Mouse (Mus musculus): Measurements from ENCODE around the gene Mipol1. TPM values are rescaled to one million over a fixed set of nuclear protein-coding genes. Genes with fewer than 3 reads are reported as not detected.
A peak's percentile ranks its signal among the peaks of the same experiment; 100 is the strongest.

Mipol1 gene
- polyA plus RNA-seq, 1 experiment from 2014 or later, result 8.4 TPM

DNA sequence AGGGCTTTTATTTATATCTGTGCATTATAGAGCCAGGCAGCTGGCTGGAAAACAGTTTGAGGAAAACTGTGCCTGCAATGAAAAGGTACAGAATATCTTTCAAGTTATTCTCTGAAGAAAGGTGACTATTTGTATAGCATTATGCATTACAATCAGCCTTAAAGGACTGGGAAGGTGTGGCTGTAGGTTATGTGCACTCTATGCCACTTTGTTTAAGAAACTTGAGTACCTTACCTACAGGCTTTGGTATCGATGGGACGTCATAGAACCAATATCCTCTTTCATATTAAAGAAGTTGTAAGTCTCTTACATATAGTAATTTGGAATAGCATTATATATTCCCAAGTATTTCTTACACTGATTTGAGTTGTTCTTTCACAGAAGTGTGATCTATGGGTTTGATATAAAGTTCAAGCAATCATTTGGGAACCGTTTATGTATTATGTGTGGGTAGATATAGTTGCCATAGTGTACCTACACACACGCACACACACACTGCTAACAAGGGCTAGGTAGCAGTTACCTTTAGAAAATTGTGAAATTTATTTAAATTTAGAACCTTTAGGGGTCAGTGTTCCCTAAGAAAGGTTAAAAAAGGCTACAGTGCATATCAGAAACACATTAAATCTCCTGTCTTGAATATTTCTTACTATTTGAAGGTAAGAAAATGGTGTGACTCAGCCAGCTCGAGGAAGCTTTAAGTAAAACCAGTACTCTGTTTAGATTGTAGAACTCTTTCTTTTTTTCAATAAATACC, 55.3 kb downstream of the Mipol1 start:
- H3K36me3 ChIP-seq (ENCODE audit: control insufficient read depth, insufficient read depth, low read length), result no peaks in the 10 kb centered on the region
- ATAC-seq (ENCODE audit: low FRiP score) (no peak), DNase-seq (ENCODE audit: low spot score) (no peak)
- no peaks in the 10 kb centered on the region for H3K9me3 ChIP-seq (ENCODE audit: control insufficient read depth, low read length)
- no peak overlapping the region for H3K9ac ChIP-seq (ENCODE audit: low read depth, low read length)
- no peak overlapping the region for H3K4me2 ChIP-seq (replicated peaks; ENCODE audit: low read depth, low read length)
- no peak overlapping the region for H3K27ac ChIP-seq (ENCODE audit: low read depth, low read length)
- no peak overlapping the region for H3K4me3 ChIP-seq (ENCODE audit: low read depth, low read length)
- H3K4me1 ChIP-seq (replicated peaks; ENCODE audit: control insufficient read depth, insufficient read depth, low read length), result no peaks in the 10 kb centered on the region
- no peaks in the 10 kb centered on the region for H3K27me3 ChIP-seq (ENCODE audit: control insufficient read depth, insufficient read depth, low read length)
- 86% methylated on average over 5 of the region's 5 CpGs for WGBS

DNA sequence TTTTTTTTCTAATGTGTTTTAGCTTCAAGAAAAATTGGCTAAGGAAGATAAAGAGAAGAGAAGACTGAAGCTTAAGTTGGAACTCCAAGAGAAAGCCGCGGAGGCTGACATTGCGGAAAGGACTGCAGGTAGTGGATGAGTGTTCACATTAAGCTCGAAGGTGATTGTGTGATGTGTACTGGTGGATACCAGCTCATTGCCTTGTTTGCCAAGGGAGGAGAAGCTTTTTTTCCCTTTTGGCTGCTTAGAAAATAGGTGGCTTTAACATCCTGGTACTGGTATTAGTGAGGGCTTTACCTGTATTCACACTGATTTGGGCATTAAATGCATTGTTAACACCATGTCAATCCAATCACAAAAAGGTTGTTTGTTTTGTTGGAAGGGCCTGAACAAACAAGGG, 77.1 kb downstream of the Mipol1 start:
- H3K9ac ChIP-seq (ENCODE audit: low read depth, low read length), result no peak overlapping the region
- no peak overlapping the region for H3K27ac ChIP-seq (ENCODE audit: low read depth, low read length)
- no peak for DNase-seq (ENCODE audit: low spot score)
- H3K9me3 ChIP-seq (ENCODE audit: control insufficient read depth, low read length), result no peaks in the 10 kb centered on the region
- WGBS, result 98% methylated on average over 4 of the region's 4 CpGs
- H3K4me3 ChIP-seq (ENCODE audit: low read depth, low read length), result no peak overlapping the region
- no peaks in the 10 kb centered on the region for H3K36me3 ChIP-seq (ENCODE audit: control insufficient read depth, insufficient read depth, low read length)
- no peak overlapping the region for H3K4me2 ChIP-seq (replicated peaks; ENCODE audit: low read depth, low read length)
- no peaks in the 10 kb centered on the region for H3K27me3 ChIP-seq (ENCODE audit: control insufficient read depth, insufficient read depth, low read length)
- no peaks in the 10 kb centered on the region for H3K4me1 ChIP-seq (replicated peaks; ENCODE audit: control insufficient read depth, insufficient read depth, low read length)
- ATAC-seq (ENCODE audit: low FRiP score), result no peak

DNA sequence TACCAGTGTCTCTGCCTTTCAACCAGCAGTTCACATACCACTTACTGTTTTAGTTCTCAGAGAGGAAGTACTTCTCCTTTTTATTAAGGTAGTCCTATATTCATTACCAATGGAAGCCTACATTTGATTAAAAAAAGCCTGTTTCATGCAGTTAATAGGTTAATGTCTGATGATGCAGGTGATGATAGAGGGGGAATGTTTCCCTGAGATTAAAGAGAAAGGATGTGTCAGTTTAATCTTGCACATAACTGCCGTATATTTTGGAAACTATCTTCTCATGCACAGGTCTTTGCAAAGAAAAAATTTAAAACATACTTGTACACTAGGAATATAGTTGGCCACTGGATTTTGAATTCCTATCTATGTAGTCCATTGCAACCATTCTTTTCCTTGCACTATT, 77.5 kb downstream of the Mipol1 start:
- ATAC-seq (ENCODE audit: low FRiP score), result no peak
- no peaks in the 10 kb centered on the region for H3K27me3 ChIP-seq (ENCODE audit: control insufficient read depth, insufficient read depth, low read length)
- DNase-seq (ENCODE audit: low spot score), result no peak
- H3K4me3 ChIP-seq (ENCODE audit: low read depth, low read length), result no peak overlapping the region
- no peak overlapping the region for H3K27ac ChIP-seq (ENCODE audit: low read depth, low read length)
- no peaks in the 10 kb centered on the region for H3K4me1 ChIP-seq (replicated peaks; ENCODE audit: control insufficient read depth, insufficient read depth, low read length)
- 94% methylated on average over 1 of the region's 1 CpGs for WGBS
- H3K9ac ChIP-seq (ENCODE audit: low read depth, low read length), result no peak overlapping the region
- H3K9me3 ChIP-seq (ENCODE audit: control insufficient read depth, low read length), result no peaks in the 10 kb centered on the region
- H3K4me2 ChIP-seq (replicated peaks; ENCODE audit: low read depth, low read length), result no peak overlapping the region
- no peaks in the 10 kb centered on the region for H3K36me3 ChIP-seq (ENCODE audit: control insufficient read depth, insufficient read depth, low read length)

DNA sequence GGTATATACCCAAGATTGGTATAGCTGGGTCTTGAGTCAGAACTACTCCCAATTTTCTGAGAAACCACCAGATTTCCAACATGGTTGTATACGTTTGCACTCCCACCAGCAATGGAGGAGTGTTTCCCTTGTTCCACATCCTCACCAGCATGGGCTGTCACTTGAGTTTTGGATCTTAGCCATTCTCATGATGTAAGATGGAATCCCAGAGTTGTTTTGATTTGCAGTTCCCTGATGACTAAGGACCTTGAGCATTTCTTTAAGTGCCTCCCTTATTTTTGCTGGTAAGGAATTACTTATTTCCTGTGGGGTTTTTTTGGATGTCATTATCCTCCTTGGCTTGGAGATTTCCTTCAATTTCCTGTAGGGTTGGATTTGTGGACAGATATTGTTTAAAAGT, 108.8 kb downstream of the Mipol1 start:
- no peak overlapping the region for H3K9ac ChIP-seq (ENCODE audit: low read depth, low read length)
- no peak overlapping the region for H3K27ac ChIP-seq (ENCODE audit: low read depth, low read length)
- WGBS, result 81% methylated on average over 1 of the region's 1 CpGs
- ATAC-seq (ENCODE audit: low FRiP score) (no peak), DNase-seq (ENCODE audit: low spot score) (no peak)
- H3K9me3 ChIP-seq (ENCODE audit: control insufficient read depth, low read length), result no peaks in the 10 kb centered on the region
- H3K4me1 ChIP-seq (replicated peaks; ENCODE audit: control insufficient read depth, insufficient read depth, low read length), result no peaks in the 10 kb centered on the region
- no peaks in the 10 kb centered on the region for H3K36me3 ChIP-seq (ENCODE audit: control insufficient read depth, insufficient read depth, low read length)
- H3K4me2 ChIP-seq (replicated peaks; ENCODE audit: low read depth, low read length), result no peak overlapping the region
- H3K27me3 ChIP-seq (ENCODE audit: control insufficient read depth, insufficient read depth, low read length), result no peaks in the 10 kb centered on the region
- H3K4me3 ChIP-seq (ENCODE audit: low read depth, low read length), result no peak overlapping the region

DNA sequence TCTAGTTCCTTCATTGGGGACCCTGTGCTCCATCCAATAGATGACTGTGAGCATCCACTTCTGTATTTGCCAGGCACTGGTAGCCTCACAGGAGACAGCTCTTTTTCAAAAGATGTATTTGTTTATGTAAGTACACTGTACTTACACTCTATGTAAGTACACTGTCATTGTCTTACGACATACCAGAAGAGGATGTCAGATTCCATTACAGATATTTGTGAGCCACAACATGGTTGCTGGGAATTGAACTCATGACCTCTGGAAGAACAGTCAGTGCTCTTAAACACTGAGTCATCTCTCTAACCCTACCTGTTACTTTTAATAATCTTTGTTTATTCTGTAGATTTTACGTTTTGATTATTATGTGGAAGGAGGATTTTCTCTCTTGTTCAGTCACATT, 109.9 kb downstream of the Mipol1 start:
- no peak overlapping the region for H3K27ac ChIP-seq (ENCODE audit: low read depth, low read length)
- H3K4me3 ChIP-seq (ENCODE audit: low read depth, low read length), result no peak overlapping the region
- DNase-seq (ENCODE audit: low spot score), result no peak
- no peak for ATAC-seq (ENCODE audit: low FRiP score)
- H3K4me1 ChIP-seq (replicated peaks; ENCODE audit: control insufficient read depth, insufficient read depth, low read length), result no peaks in the 10 kb centered on the region
- no peaks in the 10 kb centered on the region for H3K27me3 ChIP-seq (ENCODE audit: control insufficient read depth, insufficient read depth, low read length)
- no peak overlapping the region for H3K9ac ChIP-seq (ENCODE audit: low read depth, low read length)
- no peak overlapping the region for H3K4me2 ChIP-seq (replicated peaks; ENCODE audit: low read depth, low read length)
- H3K9me3 ChIP-seq (ENCODE audit: control insufficient read depth, low read length), result no peaks in the 10 kb centered on the region
- 88% methylated on average over 2 of the region's 2 CpGs for WGBS
- no peaks in the 10 kb centered on the region for H3K36me3 ChIP-seq (ENCODE audit: control insufficient read depth, insufficient read depth, low read length)

DNA sequence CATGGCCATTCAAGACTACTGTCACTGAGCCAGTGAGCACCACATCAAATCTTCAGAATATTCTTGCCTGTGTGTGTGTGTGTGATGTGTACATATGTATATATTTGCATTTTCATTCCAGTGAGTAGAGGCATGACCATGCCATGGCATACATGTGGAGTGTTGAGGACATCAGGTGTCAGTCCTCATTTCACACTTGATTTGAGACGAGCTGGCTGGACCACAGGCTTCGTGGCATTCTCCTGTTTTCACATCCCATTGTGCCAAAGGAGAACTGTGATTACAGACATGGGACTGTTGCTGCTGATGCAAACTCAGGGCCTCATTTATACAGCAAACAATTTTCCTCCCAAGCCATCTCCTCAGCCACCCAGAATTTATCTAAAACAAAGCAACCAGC, 132.5 kb downstream of the Mipol1 start:
- no peak for ATAC-seq (ENCODE audit: low FRiP score)
- DNase-seq (ENCODE audit: low spot score), result no peak
- Histone ChIP-seq H3K27ac (ENCODE audit: low read depth, low read length) (no peak overlapping the region), H3K4me3 (ENCODE audit: low read depth, low read length) (no peak overlapping the region), H3K9me3 (ENCODE audit: control insufficient read depth, low read length) (no peaks in the 10 kb centered on the region), H3K36me3 (ENCODE audit: control insufficient read depth, insufficient read depth, low read length) (no peaks in the 10 kb centered on the region), H3K4me1 (replicated peaks; ENCODE audit: control insufficient read depth, insufficient read depth, low read length) (no peaks in the 10 kb centered on the region), H3K27me3 (ENCODE audit: control insufficient read depth, insufficient read depth, low read length) (no peaks in the 10 kb centered on the region), H3K9ac (ENCODE audit: low read depth, low read length) (no peak overlapping the region), H3K4me2 (replicated peaks; ENCODE audit: low read depth, low read length) (no peak overlapping the region)
- WGBS, result 65% methylated on average over 2 of the region's 2 CpGs

DNA sequence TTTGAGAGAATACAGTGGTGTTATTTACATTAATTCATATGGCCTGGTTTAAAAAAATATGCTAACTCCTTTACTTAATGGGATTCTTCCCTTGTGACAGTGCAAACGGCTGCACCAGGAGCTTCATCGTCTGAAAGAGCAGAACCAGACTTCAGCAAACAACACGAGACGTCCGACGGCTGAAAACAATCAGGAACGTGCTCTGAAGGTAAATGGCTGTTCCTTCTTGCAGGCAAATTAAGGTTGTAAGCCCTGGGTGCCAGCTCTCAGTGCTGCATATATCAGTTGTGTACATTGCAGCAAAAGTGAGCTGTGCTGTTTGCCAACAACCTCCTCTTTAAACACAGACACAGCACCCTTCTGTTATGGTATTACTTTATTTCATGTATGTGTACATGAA, 133.8 kb downstream of the Mipol1 start:
- Histone ChIP-seq H3K9me3 (ENCODE audit: control insufficient read depth, low read length) (no peaks in the 10 kb centered on the region), H3K4me2 (replicated peaks; ENCODE audit: low read depth, low read length) (no peak overlapping the region), H3K4me1 (replicated peaks; ENCODE audit: control insufficient read depth, insufficient read depth, low read length) (no peaks in the 10 kb centered on the region), H3K27me3 (ENCODE audit: control insufficient read depth, insufficient read depth, low read length) (no peaks in the 10 kb centered on the region), H3K9ac (ENCODE audit: low read depth, low read length) (no peak overlapping the region), H3K27ac (ENCODE audit: low read depth, low read length) (no peak overlapping the region), H3K36me3 (ENCODE audit: control insufficient read depth, insufficient read depth, low read length) (no peaks in the 10 kb centered on the region), H3K4me3 (ENCODE audit: low read depth, low read length) (no peak overlapping the region)
- ATAC-seq (ENCODE audit: low FRiP score) (no peak), DNase-seq (ENCODE audit: low spot score) (peak; percentile 7)
- 67% methylated on average over 7 of the region's 7 CpGs for WGBS

DNA sequence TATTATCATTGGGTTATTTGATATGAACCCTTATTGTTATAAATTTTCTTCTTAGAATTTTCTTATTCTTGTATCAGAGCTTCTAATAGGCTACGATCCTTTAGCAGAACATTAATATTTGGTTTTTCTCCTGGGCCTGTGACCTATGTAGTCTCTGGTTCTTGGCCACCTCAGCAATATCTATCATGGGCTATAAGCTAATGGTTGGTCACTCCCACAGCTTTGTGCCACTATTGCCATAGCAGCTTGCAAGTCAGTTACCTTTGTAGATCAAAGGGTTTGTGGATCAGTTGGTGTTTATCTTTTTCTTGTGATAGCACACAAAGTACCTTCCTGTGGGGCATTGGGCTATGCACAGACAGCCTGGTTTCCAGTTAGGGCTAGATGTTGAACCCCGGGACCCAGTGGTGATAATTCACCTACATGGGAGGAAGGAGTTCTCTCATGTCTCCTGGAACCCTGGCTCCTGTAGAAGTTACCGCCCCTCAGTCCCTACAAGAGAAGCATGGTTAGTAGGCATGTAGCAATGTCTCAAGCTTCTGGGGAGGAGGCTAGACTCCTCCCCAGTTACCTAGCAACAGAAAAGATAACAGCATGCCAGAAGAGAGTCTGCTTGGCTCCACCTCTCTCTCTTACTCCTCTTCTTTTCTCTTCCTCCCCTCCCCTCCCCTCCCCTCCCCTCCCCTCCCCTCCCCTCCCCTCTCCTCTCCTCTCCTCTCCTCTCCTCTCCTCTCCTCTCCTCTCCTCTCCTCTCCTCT, 141.7 kb downstream of the Mipol1 start:
- Histone ChIP-seq H3K4me2 (replicated peaks; ENCODE audit: low read depth, low read length) (no peak overlapping the region), H3K9me3 (ENCODE audit: control insufficient read depth, low read length) (no peaks in the 10 kb centered on the region), H3K27me3 (ENCODE audit: control insufficient read depth, insufficient read depth, low read length) (no peaks in the 10 kb centered on the region), H3K36me3 (ENCODE audit: control insufficient read depth, insufficient read depth, low read length) (no peaks in the 10 kb centered on the region), H3K4me3 (ENCODE audit: low read depth, low read length) (no peak overlapping the region), H3K9ac (ENCODE audit: low read depth, low read length) (no peak overlapping the region), H3K27ac (ENCODE audit: low read depth, low read length) (no peak overlapping the region), H3K4me1 (replicated peaks; ENCODE audit: control insufficient read depth, insufficient read depth, low read length) (no peaks in the 10 kb centered on the region)
- WGBS, result 84% methylated on average over 3 of the region's 3 CpGs
- DNase-seq (ENCODE audit: low spot score) (no peak), ATAC-seq (ENCODE audit: low FRiP score) (no peak)

DNA sequence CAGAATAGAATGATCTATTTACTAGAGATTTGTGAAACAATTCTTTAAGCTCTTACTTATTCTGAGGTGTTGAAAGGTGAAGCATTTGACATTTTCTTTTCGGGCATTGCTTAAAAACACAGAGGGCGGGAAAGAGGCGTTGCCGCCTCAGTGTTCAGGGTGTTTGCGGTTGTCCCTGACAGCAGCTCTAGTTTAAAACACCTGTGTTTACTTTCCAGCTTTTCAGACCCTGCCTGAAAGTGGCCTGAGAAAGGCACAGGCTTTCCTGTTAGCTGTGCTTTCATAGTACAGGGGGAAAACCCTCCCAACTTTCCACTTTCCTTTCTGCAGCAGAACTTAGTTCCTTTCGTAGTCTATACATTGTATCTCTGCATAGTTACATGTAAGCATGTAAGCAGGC, 152.6 kb downstream of the Mipol1 start:
- no peaks in the 10 kb centered on the region for H3K9me3 ChIP-seq (ENCODE audit: control insufficient read depth, low read length)
- no peak for ATAC-seq (ENCODE audit: low FRiP score)
- 61% methylated on average over 6 of the region's 6 CpGs for WGBS
- no peaks in the 10 kb centered on the region for H3K27me3 ChIP-seq (ENCODE audit: control insufficient read depth, insufficient read depth, low read length)
- H3K9ac ChIP-seq (ENCODE audit: low read depth, low read length), result no peak overlapping the region
- no peak overlapping the region for H3K27ac ChIP-seq (ENCODE audit: low read depth, low read length)
- H3K4me1 ChIP-seq (replicated peaks; ENCODE audit: control insufficient read depth, insufficient read depth, low read length), result no peaks in the 10 kb centered on the region
- H3K36me3 ChIP-seq (ENCODE audit: control insufficient read depth, insufficient read depth, low read length), result no peaks in the 10 kb centered on the region
- H3K4me3 ChIP-seq (ENCODE audit: low read depth, low read length), result no peak overlapping the region
- no peak for DNase-seq (ENCODE audit: low spot score)
- no peak overlapping the region for H3K4me2 ChIP-seq (replicated peaks; ENCODE audit: low read depth, low read length)
